ENCODE assay signal across 24 mouse cellular contexts in genomic region chr10:70114048-70114635, GRCm38 (mm10). TPM values are rescaled to one million over a fixed set of nuclear protein-coding genes. Genes with fewer than 3 reads are reported as not detected.
DNase-seq lines count a peak whose midpoint lies in the region; ATAC-seq and TF ChIP-seq lines count a peak whose summit lies in the region.
"Had no signal": no experiment of that assay in that cellular context is flagged by ENCODE, and none has a peak within 500 bp of the region (broad histone marks: within the 10 kb centered on the region; RNA-seq: fewer than 3 reads in every experiment).

No protein-coding gene starts in this region.

- no peaks in the 10 kb centered on the region for H3K27me3 ChIP-seq in testis, adult 2 months (ENCODE audit: control insufficient read depth, insufficient read depth, low read length)
- no peaks in the 10 kb centered on the region for H3K27me3 ChIP-seq in heart, embryonic 16.5 days (ENCODE audit: control insufficient read depth, insufficient read depth, low read length)
- H3K27me3 ChIP-seq in limb, embryonic 10.5 days (ENCODE audit: low read depth, poor library complexity, severe bottlenecking): no peaks in the 10 kb centered on the region
- H3K27me3 ChIP-seq: forebrain, embryonic 13.5 days; hindbrain, embryonic 12.5 days; megakaryocyte, embryonic 14.5 days; midbrain, embryonic 13.5 days; neural tube, embryonic 12.5 days; Patski had no signal

- TF ChIP-seq CTCF in testis, adult 2 months (IDR thresholded peaks at IDR 0.05; ENCODE audit: control insufficient read depth, insufficient read depth, insufficient replicate concordance, low read depth, low read length): no peak

- peak overlapping the region; percentile 7; the same call in 1 of the 2 replicates for H3K4me2 ChIP-seq in heart, embryonic 16.5 days (ENCODE audit: low read depth, low read length)
- H3K4me2 ChIP-seq: forebrain, embryonic 13.5 days; hindbrain, embryonic 12.5 days; lung, embryonic 14.5 days; midbrain, embryonic 13.5 days; neural tube, embryonic 12.5 days had no signal

- ATAC-seq in heart, embryonic 16.5 days (replicated peaks; ENCODE audit: extremely low read depth, insufficient read depth, low FRiP score): no peak; the same call in 1 of the 2 replicates
- ATAC-seq: forebrain, embryonic 13.5 days; intestine, postnatal 0 days; midbrain, embryonic 13.5 days; Patski had no signal

- H3K9me3 ChIP-seq in heart, embryonic 16.5 days (replicated peaks; ENCODE audit: control insufficient read depth, low read length): no peaks in the 10 kb centered on the region
- H3K9me3 ChIP-seq in limb, embryonic 10.5 days (replicated peaks): no peaks in the 10 kb centered on the region
- H3K9me3 ChIP-seq: hindbrain, embryonic 12.5 days; midbrain, embryonic 13.5 days; neural tube, embryonic 12.5 days had no signal

- no peaks in the 10 kb centered on the region; the same call in 1 of the 2 replicates for H3K4me1 ChIP-seq in testis, adult 2 months (ENCODE audit: control insufficient read depth, insufficient read depth, low read length)
- peaks cover 43% of the 10 kb centered on the region for H3K4me1 ChIP-seq in heart, embryonic 16.5 days (ENCODE audit: control insufficient read depth, insufficient read depth, low read length)
- peaks cover 16% of the 10 kb centered on the region for H3K4me1 ChIP-seq in limb, embryonic 10.5 days

- no peaks in the 10 kb centered on the region for H3K36me3 ChIP-seq in testis, adult 2 months (ENCODE audit: control insufficient read depth, insufficient read depth, low read length)
- H3K36me3 ChIP-seq in heart, embryonic 16.5 days (ENCODE audit: control insufficient read depth, insufficient read depth): no peaks in the 10 kb centered on the region; the same call in 1 of the 2 replicates
- H3K36me3 ChIP-seq in limb, embryonic 10.5 days: peaks cover 27% of the 10 kb centered on the region

- no peak overlapping the region for H3K9ac ChIP-seq in heart, embryonic 16.5 days (ENCODE audit: low read length)
- H3K9ac ChIP-seq: forebrain, embryonic 13.5 days; hindbrain, embryonic 12.5 days; liver, embryonic 14.5 days; lung, embryonic 14.5 days; midbrain, embryonic 13.5 days; neural tube, embryonic 12.5 days had no signal

- TF ChIP-seq POLR2A in testis, adult 2 months (IDR thresholded peaks at IDR 0.05; ENCODE audit: control insufficient read depth, low read depth, low read length): no peak

- H3K27ac ChIP-seq in testis, adult 2 months (ENCODE audit: control insufficient read depth, insufficient read depth, low read depth, low read length): no peak overlapping the region
- H3K27ac ChIP-seq in heart, embryonic 16.5 days (ENCODE audit: low read length): peak overlapping the region; percentile 59
- no peak overlapping the region for H3K27ac ChIP-seq in limb, embryonic 10.5 days
- H3K27ac ChIP-seq: forebrain, embryonic 13.5 days; heart, adult 2 months; hindbrain, embryonic 12.5 days; liver, embryonic 14.5 days; midbrain, embryonic 13.5 days; neural tube, embryonic 12.5 days had no signal

- WGBS in heart, embryonic 16.5 days: 41% methylated on average over 8 of the region's 8 CpGs
- 91% methylated on average over 8 of the region's 8 CpGs for WGBS in limb, embryonic 10.5 days

- peak overlapping the region; percentile 85 for H3K4me3 ChIP-seq in testis, adult 2 months (ENCODE audit: control insufficient read depth, low read depth, low read length)
- no peak overlapping the region for H3K4me3 ChIP-seq in heart, embryonic 16.5 days (ENCODE audit: low read length)
- no peak overlapping the region for H3K4me3 ChIP-seq in limb, embryonic 10.5 days
- H3K4me3 ChIP-seq: forebrain, embryonic 13.5 days; heart, adult 2 months; hindbrain, embryonic 12.5 days; megakaryocyte, embryonic 14.5 days; midbrain, embryonic 13.5 days; neural tube, embryonic 12.5 days had no signal

- DNase-seq in adrenal gland, postnatal 14 days: peak; percentile 28
- DNase-seq in adrenal gland, postnatal 36 days: no peak
- no peak for DNase-seq in testis, postnatal 10 days (ENCODE audit: low spot score)
- no peak for DNase-seq in limb, embryonic 10.5 days (ENCODE audit: low spot score)
- no peak for DNase-seq in right cerebral cortex, postnatal 36 days (ENCODE audit: low spot score in 2 of 2)
- DNase-seq: adrenal gland, adult 2 months; cerebellum, adult 9-10 months; kidney, postnatal 36 days; lung, embryonic 14.5 days; retina, postnatal 1 day; right cerebral cortex, postnatal 25 days; thymus, adult 18-20 months; thymus, postnatal 36 days had no signal

RNA-seq across cellular contexts. Expression of gene Ccdc6, which starts 17.2 kb away (rescaled TPM):
- total RNA-seq in adrenal gland, postnatal 14 days (2021): 54.7 and 61.2 TPM in 2 replicates
- total RNA-seq in adrenal gland, postnatal 36 days (2021): 10 to 100 TPM; 50.2 to 98.3 TPM
- polyA plus RNA-seq in testis, adult 2 months (2012; rRNA removed): 63.9 and 73.0 TPM in 2 replicates
- 13.1 and 14.0 TPM in 2 replicates for polyA plus RNA-seq in heart, embryonic 16.5 days (2015; fragmentation: Nextera tagmentation; extraction: Ambion mirVana)
- 15.6 and 15.8 TPM in 2 replicates for polyA plus RNA-seq in limb, embryonic 10.5 days (2016; fragmentation: Nextera tagmentation; extraction: Ambion mirVana)
